Mouse (Mus musculus): Measurements from ENCODE around the gene 2310033P09Rik. TPM values are rescaled to one million over a fixed set of nuclear protein-coding genes. Genes with fewer than 3 reads are reported as not detected.
A peak's percentile ranks its signal among the peaks of the same experiment; 100 is the strongest.

2310033P09Rik gene
- polyA plus RNA-seq, 1 experiment from 2014 or later = 32.9 TPM

- Histone ChIP-seq H3K36me3 (ENCODE audit: insufficient read depth) (peaks cover 2% of the 10 kb centered on the region; the same call in 1 of the 2 replicates), H3K27ac (ENCODE audit: low read depth) (no peak overlapping the region), H3K4me3 (ENCODE audit: low read depth, low read length) (no peak overlapping the region), H3K27me3 (ENCODE audit: insufficient read depth, low read length) (no peaks in the 10 kb centered on the region), H3K9me3 (ENCODE audit: low read depth, low read length) (no peaks in the 10 kb centered on the region), H3K4me2 (no peak overlapping the region), H3K4me1 (ENCODE audit: insufficient read depth) (peaks cover 9% of the 10 kb centered on the region; the same call in 1 of the 2 replicates), H3K9ac (no peak overlapping the region)
- 11% methylated on average over 7 of the region's 7 CpGs for WGBS
- ATAC-seq (ENCODE audit: insufficient read depth) = no peak
- peak; percentile 77 for DNase-seq
- peak; percentile 83 for TF ChIP-seq CTCF (IDR thresholded peaks at IDR 0.05; ENCODE audit: low read depth)
These were observed 22.1 kb downstream of the 2310033P09Rik start for GRCm38 (mm10) chr11:59230144-59230760.

GRCm38 (mm10) chr11:59232797-59233196, 24.7 kb downstream of the 2310033P09Rik start:
- Histone ChIP-seq H3K27ac (ENCODE audit: low read depth) (no peak overlapping the region), H3K4me1 (ENCODE audit: insufficient read depth) (no peaks in the 10 kb centered on the region), H3K9ac (no peak overlapping the region), H3K4me3 (ENCODE audit: low read depth, low read length) (no peak overlapping the region), H3K27me3 (ENCODE audit: insufficient read depth, low read length) (no peaks in the 10 kb centered on the region), H3K36me3 (ENCODE audit: insufficient read depth) (no peaks in the 10 kb centered on the region), H3K4me2 (no peak overlapping the region), H3K9me3 (ENCODE audit: low read depth, low read length) (no peaks in the 10 kb centered on the region)
- WGBS = 51% methylated on average over 2 of the region's 2 CpGs
- DNase-seq (no peak), ATAC-seq (ENCODE audit: insufficient read depth) (no peak)
- TF ChIP-seq CTCF (IDR thresholded peaks at IDR 0.05; ENCODE audit: low read depth) = peak; percentile 43

- ATAC-seq (ENCODE audit: insufficient read depth) = peak; percentile 70
- Histone ChIP-seq H3K36me3 (ENCODE audit: insufficient read depth) (no peaks in the 10 kb centered on the region), H3K27ac (ENCODE audit: low read depth) (no peak overlapping the region), H3K4me3 (ENCODE audit: low read depth, low read length) (no peak overlapping the region), H3K4me1 (ENCODE audit: insufficient read depth) (peaks cover 3% of the 10 kb centered on the region; the same call in 1 of the 2 replicates), H3K9ac (no peak overlapping the region), H3K27me3 (ENCODE audit: insufficient read depth, low read length) (no peaks in the 10 kb centered on the region), H3K9me3 (ENCODE audit: low read depth, low read length) (no peaks in the 10 kb centered on the region), H3K4me2 (no peak overlapping the region)
- peak; percentile 61 for DNase-seq
- peak; percentile 64 for TF ChIP-seq CTCF (IDR thresholded peaks at IDR 0.05; ENCODE audit: low read depth)
- 4% methylated on average over 14 of the region's 15 CpGs for WGBS
These were observed 30.7 kb downstream of the 2310033P09Rik start for GRCm38 (mm10) chr11:59238525-59239427.

GRCm38 (mm10) chr11:59239428-59239785, 31.3 kb downstream of the 2310033P09Rik start:
- whole genome bisulfite sequencing = 43% methylated on average over 4 of the region's 4 CpGs
- Histone ChIP-seq H3K4me3 (ENCODE audit: low read depth, low read length) (no peak overlapping the region), H3K27me3 (ENCODE audit: insufficient read depth, low read length) (no peaks in the 10 kb centered on the region), H3K9ac (no peak overlapping the region), H3K27ac (ENCODE audit: low read depth) (no peak overlapping the region), H3K9me3 (ENCODE audit: low read depth, low read length) (no peaks in the 10 kb centered on the region), H3K4me1 (ENCODE audit: insufficient read depth) (peaks cover 3% of the 10 kb centered on the region; the same call in 1 of the 2 replicates), H3K36me3 (ENCODE audit: insufficient read depth) (no peaks in the 10 kb centered on the region), H3K4me2 (no peak overlapping the region)
- ATAC-seq (ENCODE audit: insufficient read depth) = no peak
- no peak for DNase-seq
- no peak for TF ChIP-seq CTCF (IDR thresholded peaks at IDR 0.05; ENCODE audit: low read depth)

- Histone ChIP-seq H3K36me3 (ENCODE audit: insufficient read depth) (no peaks in the 10 kb centered on the region), H3K9ac (no peak overlapping the region), H3K27ac (ENCODE audit: low read depth) (no peak overlapping the region), H3K4me2 (no peak overlapping the region), H3K27me3 (ENCODE audit: insufficient read depth, low read length) (no peaks in the 10 kb centered on the region), H3K9me3 (ENCODE audit: low read depth, low read length) (no peaks in the 10 kb centered on the region), H3K4me1 (ENCODE audit: insufficient read depth) (peaks cover 3% of the 10 kb centered on the region; the same call in 1 of the 2 replicates), H3K4me3 (ENCODE audit: low read depth, low read length) (no peak overlapping the region)
- ATAC-seq (ENCODE audit: insufficient read depth) (no peak), DNase-seq (no peak)
- 76% methylated on average over 4 of the region's 4 CpGs for WGBS
- TF ChIP-seq CTCF (IDR thresholded peaks at IDR 0.05; ENCODE audit: low read depth) = no peak
These were observed 31.7 kb downstream of the 2310033P09Rik start for GRCm38 (mm10) chr11:59239796-59240195.

- Histone ChIP-seq H3K27me3 (ENCODE audit: insufficient read depth, low read length) (no peaks in the 10 kb centered on the region), H3K4me3 (ENCODE audit: low read depth, low read length) (no peak overlapping the region), H3K9ac (no peak overlapping the region), H3K27ac (ENCODE audit: low read depth) (no peak overlapping the region), H3K9me3 (ENCODE audit: low read depth, low read length) (no peaks in the 10 kb centered on the region), H3K36me3 (ENCODE audit: insufficient read depth) (no peaks in the 10 kb centered on the region), H3K4me1 (ENCODE audit: insufficient read depth) (peaks cover 3% of the 10 kb centered on the region; the same call in 1 of the 2 replicates), H3K4me2 (no peak overlapping the region)
- TF ChIP-seq CTCF (IDR thresholded peaks at IDR 0.05; ENCODE audit: low read depth) = no peak
- DNase-seq = no peak
- WGBS = 9% methylated on average over 2 of the region's 3 CpGs
- ATAC-seq (ENCODE audit: insufficient read depth) = no peak
These were observed 33.7 kb downstream of the 2310033P09Rik start for GRCm38 (mm10) chr11:59241841-59242240.

GRCm38 (mm10) chr11:59243856-59244255, 35.7 kb downstream of the 2310033P09Rik start:
- Histone ChIP-seq H3K4me3 (ENCODE audit: low read depth, low read length) (no peak overlapping the region), H3K4me1 (ENCODE audit: insufficient read depth) (peaks cover under 1% of the 10 kb centered on the region; the same call in 1 of the 2 replicates), H3K27me3 (ENCODE audit: insufficient read depth, low read length) (peaks cover 4% of the 10 kb centered on the region; the same call in 1 of the 2 replicates), H3K27ac (ENCODE audit: low read depth) (no peak overlapping the region), H3K4me2 (no peak overlapping the region), H3K9me3 (ENCODE audit: low read depth, low read length) (no peaks in the 10 kb centered on the region), H3K36me3 (ENCODE audit: insufficient read depth) (no peaks in the 10 kb centered on the region), H3K9ac (no peak overlapping the region)
- no peak for DNase-seq
- TF ChIP-seq CTCF (IDR thresholded peaks at IDR 0.05; ENCODE audit: low read depth) = no peak
- 17% methylated on average over 6 of the region's 6 CpGs for WGBS
- no peak for ATAC-seq (ENCODE audit: insufficient read depth)
